Mouse (Mus musculus) layer of hippocampus, adult 2 months (tissue): ENCODE data around the gene Sdk2. TPM values are rescaled to one million over a fixed set of nuclear protein-coding genes. Genes with fewer than 3 reads are reported as not detected.
A peak's percentile ranks its signal among the peaks of the same experiment; 100 is the strongest.

Experiments used
- DNase-seq, 2 experiments: peaks; one replicate each; pipeline ENCODE4 v3.0.0; 2022; ENCODE audit warnings: low spot score in 2 of 2
- H3K27ac ChIP-seq: fragments of 200-600 bp; 2 replicates; pipeline ENCODE4 v1.8.1; 2022
- H3K4me3 ChIP-seq: fragments of 200-600 bp; 2 replicates; pipeline ENCODE4 v1.8.1; 2022; ENCODE audit warnings: mild to moderate bottlenecking
- CTCF ChIP-seq: fragments of 200-600 bp; conservative IDR thresholded peaks from 2 replicates; pipeline ENCODE4 v1.8.1; 2022; ENCODE audit warnings: antibody characterized with exemption, mild to moderate bottlenecking, moderate library complexity
- total RNA-seq, 2 experiments: library from RNA; stranded (reverse); gene quantifications; 2 replicates each; pipeline ENCODE4 v1.2.3; 2021

Sdk2 gene
- total RNA-seq, 2 experiments from 2014 or later: 22.2 to 24.8 TPM

GRCm38 (mm10) chr11:113750571-113751483 lies 316.0 kb downstream of the Sdk2 start:
- H3K27ac ChIP-seq: peak overlapping the region; percentile 98
- DNase-seq: peak; percentile 62 to 74
- H3K4me3 ChIP-seq: peak overlapping the region; percentile 80
- peak; percentile 67 for TF ChIP-seq CTCF

GRCm38 (mm10) chr11:113749749-113750351 lies 317.0 kb downstream of the Sdk2 start:
- Histone ChIP-seq H3K4me3 (peak overlapping the region; percentile 80), H3K27ac (peak overlapping the region; percentile 98)
- no peak for DNase-seq
- no peak for TF ChIP-seq CTCF

GRCm38 (mm10) chr11:113748797-113749521 lies 317.9 kb downstream of the Sdk2 start:
- TF ChIP-seq CTCF: no peak
- H3K27ac ChIP-seq: peak overlapping the region; percentile 98

GRCm38 (mm10) chr11:113747725-113748380 lies 319.0 kb downstream of the Sdk2 start:
- Histone ChIP-seq H3K4me3 (peak overlapping the region; percentile 80), H3K27ac (peak overlapping the region; percentile 98)
- TF ChIP-seq CTCF: no peak
- no peak for DNase-seq

More at GRCm38 (mm10) chr11:113748797-113749521, 317.9 kb downstream of the Sdk2 start:
- no peak for DNase-seq
- H3K4me3 ChIP-seq: peak overlapping the region; percentile 80

GRCm38 (mm10) chr11:113747056-113747455 lies 319.8 kb downstream of the Sdk2 start:
- TF ChIP-seq CTCF: no peak
- peak overlapping the region; percentile 80 for H3K4me3 ChIP-seq
- H3K27ac ChIP-seq: peak overlapping the region; percentile 98
- no peak for DNase-seq

GRCm38 (mm10) chr11:113745961-113746360 lies 320.9 kb downstream of the Sdk2 start:
- Histone ChIP-seq H3K4me3 (no peak overlapping the region), H3K27ac (no peak overlapping the region)
- no peak for TF ChIP-seq CTCF
- DNase-seq: no peak

GRCm38 (mm10) chr11:113742998-113743397 lies 323.8 kb downstream of the Sdk2 start:
- no peak overlapping the region for H3K4me3 ChIP-seq

GRCm38 (mm10) chr11:113740100-113740499 lies 326.7 kb downstream of the Sdk2 start:
- no peak for TF ChIP-seq CTCF
- Histone ChIP-seq H3K4me3 (no peak overlapping the region), H3K27ac (peak overlapping the region; percentile 18; the same call in 1 of the 2 replicates)
- DNase-seq: no peak

More at GRCm38 (mm10) chr11:113742998-113743397, 323.8 kb downstream of the Sdk2 start:
- TF ChIP-seq CTCF: peak; percentile 63
- no peak overlapping the region for H3K27ac ChIP-seq
- no peak for DNase-seq

- TF ChIP-seq CTCF: no peak
- H3K27ac ChIP-seq: peak overlapping the region; percentile 18; the same call in 1 of the 2 replicates
- no peak for DNase-seq
- H3K4me3 ChIP-seq: no peak overlapping the region
These were observed 327.6 kb downstream of the Sdk2 start for GRCm38 (mm10) chr11:113739213-113739612.

- no peak overlapping the region for H3K4me3 ChIP-seq
- H3K27ac ChIP-seq: peak overlapping the region; percentile 28; the same call in 1 of the 2 replicates
- no peak for DNase-seq
- TF ChIP-seq CTCF: no peak
These were observed 328.9 kb downstream of the Sdk2 start for GRCm38 (mm10) chr11:113737912-113738311.

GRCm38 (mm10) chr11:113737553-113737854 lies 329.3 kb downstream of the Sdk2 start:
- no peak for TF ChIP-seq CTCF
- peak overlapping the region; percentile 28; the same call in 1 of the 2 replicates for H3K27ac ChIP-seq
- no peak for DNase-seq
- no peak overlapping the region for H3K4me3 ChIP-seq

- TF ChIP-seq CTCF: no peak
- no peak for DNase-seq
- Histone ChIP-seq H3K4me3 (no peak overlapping the region), H3K27ac (peak overlapping the region; percentile 28; the same call in 1 of the 2 replicates)
These were observed 329.8 kb downstream of the Sdk2 start for GRCm38 (mm10) chr11:113736848-113737552.
